Mouse (Mus musculus): ENCODE measurements around the gene Inava.

- no peak for TF ChIP-seq CTCF (IDR thresholded peaks at IDR 0.05; ENCODE audit: borderline replicate concordance, insufficient read depth, low read length)
- TF ChIP-seq POLR2A (IDR thresholded peaks at IDR 0.05; ENCODE audit: low read depth, low read length), result no peak
Measured at GRCm38 (mm10) chr1:136223758-136224342, 10.2 kb downstream of the Inava start.

All from embryonic fibroblast, embryonic 13.5 days (primary cell).